Mouse (Mus musculus) testis, adult 2 months (tissue): ENCODE results near the gene Zbtb4. TPM values are rescaled to one million over a fixed set of nuclear protein-coding genes. Genes with fewer than 3 reads are reported as not detected.

Experiments
- H3K27ac ChIP-seq: fragments of 200-500 bp; 2 replicates; pipeline ENCODE4 v1.5.1; 2012; ENCODE audit warnings: low read depth, low read length; ENCODE audit not compliant: control insufficient read depth, insufficient read depth
- H3K27me3 ChIP-seq: fragments of 200-500 bp; 2 replicates; pipeline ENCODE4 v1.6.1; 2012; ENCODE audit warnings: mild to moderate bottlenecking, low read length, moderate library complexity; ENCODE audit not compliant: control insufficient read depth, insufficient read depth
- H3K36me3 ChIP-seq: fragments of 200-500 bp; 2 replicates; pipeline ENCODE4 v1.6.1; 2012; ENCODE audit warnings: mild to moderate bottlenecking, low read length; ENCODE audit not compliant: control insufficient read depth, insufficient read depth
- H3K4me1 ChIP-seq: fragments of 200-500 bp; 2 replicates; pipeline ENCODE4 v1.6.1; 2012; ENCODE audit warnings: low read length; ENCODE audit not compliant: control insufficient read depth, insufficient read depth
- H3K4me3 ChIP-seq: fragments of 200-500 bp; 2 replicates; pipeline ENCODE4 v1.5.1; 2012; ENCODE audit warnings: low read depth, mild to moderate bottlenecking, low read length, moderate library complexity, mixed read lengths; ENCODE audit not compliant: control insufficient read depth
- CTCF ChIP-seq: fragments of 200-500 bp; IDR thresholded peaks from 2 replicates; pipeline ENCODE4 v1.5.1; 2012; ENCODE audit warnings: low read depth, mild to moderate bottlenecking, inconsistent platforms, low read length, moderate library complexity; ENCODE audit not compliant: control insufficient read depth, insufficient read depth, insufficient replicate concordance
- POLR2A ChIP-seq: fragments of 200-500 bp; IDR thresholded peaks from 2 replicates; pipeline ENCODE4 v1.6.1; 2012; ENCODE audit warnings: low read depth, mild to moderate bottlenecking, inconsistent platforms, low read length, moderate library complexity; ENCODE audit not compliant: control insufficient read depth
- polyA plus RNA-seq: library from polyadenylated mRNA; depleted of rRNA; stranded (reverse); fragments of >200 nt; gene quantifications from 2 replicates; pipeline ENCODE4 v1.2.3, GENCODE M21; 2012; rRNA removed

Gene Zbtb4
- polyA plus RNA-seq, 1 experiment = 6.0 TPM

GRCm38 (mm10) chr11:69818871-69819270, 53.2 kb downstream of the Zbtb4 start:
- H3K27me3 ChIP-seq = no peaks in the 10 kb centered on the region
- TF ChIP-seq POLR2A (no peak; the same call in 1 of the 2 replicates), CTCF (no peak)
- H3K27ac ChIP-seq = no peak overlapping the region
- peaks cover 2% of the 10 kb centered on the region; the same call in 1 of the 2 replicates for H3K4me1 ChIP-seq
- peak overlapping the region; percentile 74 for H3K4me3 ChIP-seq
- H3K36me3 ChIP-seq = no peaks in the 10 kb centered on the region

DNA sequence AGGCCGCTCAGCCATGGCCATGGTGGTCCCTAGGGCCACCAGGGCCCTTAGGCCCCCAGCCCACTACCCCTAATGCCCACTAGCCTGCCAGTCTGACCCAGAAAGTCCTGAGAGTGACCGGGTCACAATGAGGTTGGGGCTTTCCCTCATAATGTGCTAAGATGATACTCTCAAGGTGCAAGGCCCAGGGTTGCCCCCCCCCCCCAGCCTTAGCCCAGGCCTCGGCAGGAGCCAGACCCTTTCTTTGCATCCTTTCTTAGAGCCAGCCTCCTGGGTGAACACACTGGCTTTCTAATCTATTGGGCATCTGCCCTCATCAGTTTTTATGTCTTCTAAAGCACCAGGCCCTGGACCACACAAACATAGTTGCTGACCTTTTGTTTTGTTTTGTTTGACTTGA, 56.4 kb downstream of the Zbtb4 start, which contains the start of gene Spem1:
TSS of gene Spem1 (minus strand) at position 101 of the 400 bp plus-strand sequence.
- no peaks in the 10 kb centered on the region for H3K4me1 ChIP-seq
- no peaks in the 10 kb centered on the region for H3K36me3 ChIP-seq
- H3K27ac ChIP-seq = no peak within 1 kb of the TSS
- TF ChIP-seq CTCF (no peak), POLR2A (no peak; the same call in 1 of the 2 replicates)
- peak within 1 kb of the TSS; percentile 71 for H3K4me3 ChIP-seq
- H3K27me3 ChIP-seq = no peaks in the 10 kb centered on the region

GRCm38 (mm10) chr11:69823456-69823855, 57.7 kb downstream of the Zbtb4 start:
- no peaks in the 10 kb centered on the region for H3K36me3 ChIP-seq
- no peak overlapping the region for H3K4me3 ChIP-seq
- H3K27me3 ChIP-seq = no peaks in the 10 kb centered on the region
- H3K4me1 ChIP-seq = no peaks in the 10 kb centered on the region
- TF ChIP-seq POLR2A = no peak
- no peak for TF ChIP-seq CTCF
- H3K27ac ChIP-seq = no peak overlapping the region

DNA sequence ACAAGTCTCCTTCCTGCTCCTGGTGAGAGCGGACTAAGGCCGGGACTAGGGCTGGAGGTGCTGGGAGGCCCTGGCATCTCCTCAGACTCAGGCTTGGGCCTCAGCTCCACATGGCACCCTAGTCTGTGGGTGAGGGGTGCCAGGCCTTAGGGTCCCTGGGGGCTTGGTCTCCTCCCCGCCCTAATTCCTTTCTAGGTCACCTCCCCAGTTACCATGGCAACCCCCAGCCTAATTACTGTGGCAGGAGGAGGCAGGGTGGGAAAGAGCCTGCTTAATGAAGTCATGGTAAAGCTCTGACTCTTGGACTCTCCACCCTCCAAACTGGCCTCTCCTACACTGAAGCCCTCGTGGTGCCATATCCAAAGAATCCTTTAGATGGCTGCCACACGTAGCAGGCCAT, 63.1 kb downstream of the Zbtb4 start:
- H3K4me3 ChIP-seq = no peak overlapping the region
- no peaks in the 10 kb centered on the region for H3K36me3 ChIP-seq
- H3K27ac ChIP-seq = no peak overlapping the region

DNA sequence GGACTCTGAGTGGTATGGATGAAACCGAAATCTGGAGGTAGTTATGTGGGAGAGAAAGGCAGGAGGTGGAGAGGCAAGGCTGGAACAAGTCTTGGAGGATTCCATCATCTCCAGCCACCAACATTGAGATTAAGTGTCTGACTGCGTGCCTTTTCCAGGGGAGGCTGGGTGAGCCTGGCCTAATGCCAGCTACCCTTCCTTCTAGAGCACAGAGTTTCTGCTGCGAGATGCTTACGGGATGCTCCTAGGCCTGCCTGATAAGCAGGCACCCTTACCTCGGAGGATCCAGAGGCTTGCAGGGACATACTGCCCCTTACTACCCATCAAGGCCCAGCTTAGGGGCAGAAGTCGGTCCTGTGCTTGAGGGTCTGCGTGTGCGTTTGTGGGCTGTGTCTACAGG, 67.8 kb downstream of the Zbtb4 start:
- TF ChIP-seq POLR2A (no peak), CTCF (no peak)
- H3K4me3 ChIP-seq = peak overlapping the region; percentile 57
- H3K4me1 ChIP-seq = peaks cover 35% of the 10 kb centered on the region
- H3K27me3 ChIP-seq = no peaks in the 10 kb centered on the region
- no peak overlapping the region; the same call in 1 of the 2 replicates for H3K27ac ChIP-seq
- no peaks in the 10 kb centered on the region for H3K36me3 ChIP-seq

More for the DNA sequence above, 63.1 kb downstream of the Zbtb4 start:
- no peak for TF ChIP-seq CTCF
- no peak for TF ChIP-seq POLR2A
- Histone ChIP-seq H3K4me1 (peaks cover 4% of the 10 kb centered on the region), H3K27me3 (no peaks in the 10 kb centered on the region)

Other genes starting within 250 kb of the Zbtb4 start
- gene Dnah2, start 216.8 kb upstream of the Zbtb4 start, polyA plus RNA-seq = 39.3 and 42.7 TPM in 2 replicates
- 2.7 and 3.3 TPM in 2 replicates for gene Efnb3, start 205.7 kb upstream of the Zbtb4 start, polyA plus RNA-seq
- gene Wrap53, start 185.7 kb upstream of the Zbtb4 start, polyA plus RNA-seq = 9.5 and 9.7 TPM in 2 replicates
- 22.1 TPM in 2 replicates for gene Trp53, start 185.6 kb upstream of the Zbtb4 start, polyA plus RNA-seq
- 27.9 and 40.5 TPM in 2 replicates for gene Atp1b2, start 160.0 kb upstream of the Zbtb4 start, polyA plus RNA-seq
- gene Shbg, start 148.0 kb upstream of the Zbtb4 start, polyA plus RNA-seq = 11.9 and 16.4 TPM in 2 replicates
- 7.0 and 9.4 TPM in 2 replicates for gene Sat2, start 143.9 kb upstream of the Zbtb4 start, polyA plus RNA-seq
- 63.3 and 69.1 TPM in 2 replicates for gene Fxr2, start 132.9 kb upstream of the Zbtb4 start, polyA plus RNA-seq
- gene Sox15, start 110.6 kb upstream of the Zbtb4 start, polyA plus RNA-seq = 0.25 and 0.38 TPM in 2 replicates
- 41.9 and 42.5 TPM in 2 replicates for gene Mpdu1, start 103.3 kb upstream of the Zbtb4 start, polyA plus RNA-seq
- 3.9 and 4.4 TPM in 2 replicates for gene Cd68, start 99.8 kb upstream of the Zbtb4 start, polyA plus RNA-seq
- 166 and 210 TPM in 2 replicates for gene Eif4a1, start 93.5 kb upstream of the Zbtb4 start, polyA plus RNA-seq
- 54.7 and 67.6 TPM in 2 replicates for gene Senp3, start 83.8 kb upstream of the Zbtb4 start, polyA plus RNA-seq
- gene Tnfsf13, start 80.1 kb upstream of the Zbtb4 start, polyA plus RNA-seq = 4.2 and 5.6 TPM in 2 replicates
- 2.9 and 3.3 TPM in 2 replicates for gene Tnfsf12, start 70.1 kb upstream of the Zbtb4 start, polyA plus RNA-seq
- 1.3 and 1.9 TPM in 2 replicates for gene Tnfsfm13, start 69.8 kb upstream of the Zbtb4 start, polyA plus RNA-seq
- gene Polr2a, start 7.3 kb upstream of the Zbtb4 start, polyA plus RNA-seq = 54.7 and 75.8 TPM in 2 replicates
- gene Slc35g3, start 3.9 kb upstream of the Zbtb4 start, polyA plus RNA-seq = 210 and 236 TPM in 2 replicates
- 0.79 and 1.2 TPM in 2 replicates for gene Chrnb1, start 30.0 kb downstream of the Zbtb4 start, polyA plus RNA-seq
- gene Fgf11, start 35.9 kb downstream of the Zbtb4 start, polyA plus RNA-seq = 2.7 and 3.2 TPM in 2 replicates
- 0.52 and 0.79 TPM in 2 replicates for gene Tmem102, start 39.7 kb downstream of the Zbtb4 start, polyA plus RNA-seq
- 136 and 193 TPM in 2 replicates for gene Gm39566, start 49.4 kb downstream of the Zbtb4 start, polyA plus RNA-seq
- 758 and 858 TPM in 2 replicates for gene Spem2, start 52.6 kb downstream of the Zbtb4 start, polyA plus RNA-seq
- 1,704 and 1,758 TPM in 2 replicates for gene Spem1, start 56.3 kb downstream of the Zbtb4 start, polyA plus RNA-seq
- gene Nlgn2, start 71.9 kb downstream of the Zbtb4 start, polyA plus RNA-seq = 2.4 and 2.7 TPM in 2 replicates
- 21.9 and 22.7 TPM in 2 replicates for gene Tmem256, start 72.6 kb downstream of the Zbtb4 start, polyA plus RNA-seq
- gene Plscr3, start 80.5 kb downstream of the Zbtb4 start, polyA plus RNA-seq = 6.5 and 8.5 TPM in 2 replicates
- gene Tnk1, start 92.8 kb downstream of the Zbtb4 start, polyA plus RNA-seq = 1.6 and 1.9 TPM in 2 replicates
- 20.8 and 27.5 TPM in 2 replicates for gene Tmem95, start 112.1 kb downstream of the Zbtb4 start, polyA plus RNA-seq
- 0.47 and 0.69 TPM in 2 replicates for gene Kctd11, start 115.5 kb downstream of the Zbtb4 start, polyA plus RNA-seq
- 4.0 and 4.9 TPM in 2 replicates for gene Acap1, start 129.6 kb downstream of the Zbtb4 start, polyA plus RNA-seq
- gene 2810408A11Rik, start 135.1 kb downstream of the Zbtb4 start, polyA plus RNA-seq = 124 and 125 TPM in 2 replicates
- gene Neurl4, start 135.2 kb downstream of the Zbtb4 start, polyA plus RNA-seq = 57.7 and 61.1 TPM in 2 replicates
- 290 and 295 TPM in 2 replicates for gene Gps2, start 148.0 kb downstream of the Zbtb4 start, polyA plus RNA-seq
- 621 and 702 TPM in 2 replicates for gene Eif5a, start 156.0 kb downstream of the Zbtb4 start, polyA plus RNA-seq
- gene Ybx2, start 169.9 kb downstream of the Zbtb4 start, polyA plus RNA-seq = 3,709 and 3,883 TPM in 2 replicates
- gene Slc2a4, start 182.3 kb downstream of the Zbtb4 start, polyA plus RNA-seq = 1.9 and 3.6 TPM in 2 replicates
- gene Cldn7, start 198.9 kb downstream of the Zbtb4 start, polyA plus RNA-seq = 3.0 and 4.9 TPM in 2 replicates
- gene Ctdnep1, start 215.2 kb downstream of the Zbtb4 start, polyA plus RNA-seq = 120 and 137 TPM in 2 replicates
- gene Elp5, start 216.6 kb downstream of the Zbtb4 start, polyA plus RNA-seq = 225 and 226 TPM in 2 replicates
- gene Gabarap, start 225.2 kb downstream of the Zbtb4 start, polyA plus RNA-seq = 659 and 826 TPM in 2 replicates
- gene Phf23, start 229.9 kb downstream of the Zbtb4 start, polyA plus RNA-seq = 19.0 and 21.2 TPM in 2 replicates
- gene Dvl2, start 234.7 kb downstream of the Zbtb4 start, polyA plus RNA-seq = 15.2 and 16.4 TPM in 2 replicates
- 20.6 and 20.9 TPM in 2 replicates for gene Acadvl, start 249.5 kb downstream of the Zbtb4 start, polyA plus RNA-seq